Mouse (Mus musculus) neural tube, embryonic 14.5 days (tissue): ENCODE measurements around the gene Il33. TPM values are rescaled to one million over a fixed set of nuclear protein-coding genes. Genes with fewer than 3 reads are reported as not detected.

Source experiments
- ATAC-seq: fragments of 200-750 bp; cut with Nextera tagmentation; 2 replicates; pipeline ENCODE4 v1.8.0; 2017; ENCODE audit warnings: low read depth, mild to moderate bottlenecking, moderate TSS enrichment, moderate library complexity
- H3K27ac ChIP-seq: fragments of 300-500 bp; sonication (generic); 2 replicates; pipeline ENCODE4 v1.5.1; 2014; ENCODE audit warnings: low read depth, mild to moderate bottlenecking, control low read depth, low read length, moderate library complexity, mixed read lengths
- H3K27me3 ChIP-seq: fragments of 300-500 bp; sonication (generic); 2 replicates; pipeline ENCODE4 v1.6.1; 2014; ENCODE audit warnings: low read length; ENCODE audit not compliant: control insufficient read depth, insufficient read depth
- H3K36me3 ChIP-seq: fragments of 300-500 bp; sonication (generic); 2 replicates; pipeline ENCODE4 v1.6.1; 2014; ENCODE audit warnings: low read length, mixed read lengths; ENCODE audit not compliant: control insufficient read depth, insufficient read depth
- H3K4me1 ChIP-seq: fragments of 300-500 bp; sonication (generic); 2 replicates; pipeline ENCODE4 v1.6.1; 2014; ENCODE audit warnings: low read length; ENCODE audit not compliant: control insufficient read depth, insufficient read depth
- H3K4me2 ChIP-seq: fragments of 300-500 bp; sonication (generic); 2 replicates; pipeline ENCODE4 v1.6.1; 2014; ENCODE audit warnings: mild to moderate bottlenecking, low read depth, low read length, control low read depth
- H3K4me3 ChIP-seq: fragments of 300-500 bp; sonication (generic); 2 replicates; pipeline ENCODE4 v1.5.1; 2014; ENCODE audit warnings: low read depth, low read length, control low read depth, mixed read lengths
- H3K9ac ChIP-seq: fragments of 300-500 bp; sonication (generic); replicated peaks from 2 replicates; pipeline ENCODE4 v1.6.1; 2014; ENCODE audit warnings: low read depth, mild to moderate bottlenecking, control low read depth, low read length, mixed read lengths
- H3K9me3 ChIP-seq: fragments of 300-500 bp; sonication (generic); 2 replicates; pipeline ENCODE4 v1.6.1; 2016; ENCODE audit warnings: low read length; ENCODE audit not compliant: control insufficient read depth
- WGBS: fragments of 180-500 bp; shearing (Covaris S2); extraction: QIAGEN DNeasy Blood & Tissue Kit; methylation state at CpG from one replicate; pipeline ENCODE4 v1.1.7; 2014; 5-methylcytosine and 5-hydroxymethylcytosine counted together
- polyA plus RNA-seq: library from polyadenylated mRNA; unstranded; fragments of >200 nt; fragmentation: Nextera tagmentation; extraction: Ambion mirVana; gene quantifications from 2 replicates; pipeline ENCODE4 v1.2.1, GENCODE M21; 2014

Il33 gene
- polyA plus RNA-seq, 1 experiment from 2014 or later, result 0.74 TPM

DNA sequence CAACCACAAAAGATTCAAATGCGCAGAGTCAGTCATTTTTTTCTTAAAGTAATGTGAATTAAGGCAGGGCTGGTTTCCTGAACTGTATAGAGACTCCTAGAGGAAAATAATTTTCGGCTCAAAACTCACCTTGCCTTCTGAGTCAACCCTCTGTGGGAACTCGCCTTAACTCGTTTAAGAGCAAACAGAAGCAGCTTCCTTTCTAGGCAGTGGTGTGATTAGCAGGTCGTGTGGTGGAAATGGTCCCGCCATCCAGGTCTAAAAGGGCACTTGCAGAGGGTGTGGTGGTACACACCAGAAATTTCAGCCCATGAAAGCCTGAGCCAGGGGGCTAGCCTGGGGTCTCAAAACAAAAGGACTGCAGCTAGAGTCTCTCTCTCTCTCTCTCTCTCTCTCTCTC, 32.1 kb upstream of the Il33 start:
- ATAC-seq, result no peak
- Histone ChIP-seq H3K27ac (no peak overlapping the region), H3K4me3 (no peak overlapping the region), H3K27me3 (no peaks in the 10 kb centered on the region), H3K4me2 (no peak overlapping the region), H3K9me3 (no peaks in the 10 kb centered on the region), H3K9ac (no peak overlapping the region), H3K36me3 (no peaks in the 10 kb centered on the region), H3K4me1 (no peaks in the 10 kb centered on the region)
- WGBS, result 86% methylated on average over 6 of the region's 6 CpGs

DNA sequence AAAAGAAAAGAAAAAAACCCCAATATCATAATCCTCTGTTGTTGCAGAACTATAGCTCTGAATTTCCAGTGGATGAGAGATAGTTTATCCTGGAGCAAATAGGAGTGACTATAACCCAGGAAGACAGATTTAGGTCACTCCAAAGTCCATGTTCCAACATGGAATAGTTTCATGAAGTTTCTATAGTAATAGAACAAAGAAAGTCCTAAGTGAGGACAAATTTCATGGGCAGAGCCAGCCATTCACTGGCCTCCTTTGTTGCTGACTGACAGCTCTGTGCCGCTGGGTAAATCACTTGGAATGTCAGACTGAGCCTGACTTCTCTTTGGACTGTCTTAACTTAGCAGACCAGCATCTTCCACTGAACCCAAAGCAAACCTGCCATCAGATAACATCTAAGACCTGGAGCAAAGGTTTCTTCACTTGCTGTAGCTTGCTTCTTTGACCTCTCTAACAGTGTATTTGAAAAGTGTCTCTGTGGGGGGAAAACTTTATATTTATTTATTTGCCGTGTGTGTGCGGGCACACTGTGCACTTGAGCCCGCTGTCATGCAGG, 31.1 kb upstream of the Il33 start:
- no peaks in the 10 kb centered on the region for H3K9me3 ChIP-seq
- WGBS, result 81% methylated on average over 4 of the region's 4 CpGs
- no peak for ATAC-seq
- no peak overlapping the region for H3K27ac ChIP-seq
- H3K4me1 ChIP-seq, result no peaks in the 10 kb centered on the region
- H3K9ac ChIP-seq, result no peak overlapping the region
- H3K4me3 ChIP-seq, result no peak overlapping the region
- H3K36me3 ChIP-seq, result no peaks in the 10 kb centered on the region
- H3K4me2 ChIP-seq, result no peak overlapping the region
- no peaks in the 10 kb centered on the region for H3K27me3 ChIP-seq

DNA sequence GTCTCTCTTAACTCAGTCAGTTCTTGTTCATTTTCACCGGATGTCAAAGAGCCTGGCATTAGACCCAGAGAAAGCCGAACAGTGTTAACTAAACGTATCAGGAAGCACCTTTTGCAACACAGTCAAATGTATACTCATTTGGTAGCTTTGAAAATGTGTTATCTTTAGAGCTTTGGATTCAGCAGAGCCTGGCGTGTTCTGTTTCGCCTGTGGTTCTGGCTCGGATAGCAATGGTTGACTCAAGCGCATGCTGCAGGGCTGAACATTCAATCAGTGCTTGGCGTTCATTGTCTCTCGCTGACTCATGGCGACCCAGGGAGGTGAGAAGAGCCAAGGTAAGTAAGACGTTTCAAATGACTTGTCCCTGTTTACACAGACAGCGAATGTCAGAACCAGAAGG, 30.5 kb upstream of the Il33 start:
- no peak overlapping the region for H3K27ac ChIP-seq
- H3K27me3 ChIP-seq, result no peaks in the 10 kb centered on the region
- no peak overlapping the region for H3K4me2 ChIP-seq
- no peak overlapping the region for H3K4me3 ChIP-seq
- WGBS, result 89% methylated on average over 12 of the region's 12 CpGs
- no peaks in the 10 kb centered on the region for H3K9me3 ChIP-seq
- no peak for ATAC-seq
- H3K9ac ChIP-seq, result no peak overlapping the region
- no peaks in the 10 kb centered on the region for H3K36me3 ChIP-seq
- no peaks in the 10 kb centered on the region for H3K4me1 ChIP-seq

DNA sequence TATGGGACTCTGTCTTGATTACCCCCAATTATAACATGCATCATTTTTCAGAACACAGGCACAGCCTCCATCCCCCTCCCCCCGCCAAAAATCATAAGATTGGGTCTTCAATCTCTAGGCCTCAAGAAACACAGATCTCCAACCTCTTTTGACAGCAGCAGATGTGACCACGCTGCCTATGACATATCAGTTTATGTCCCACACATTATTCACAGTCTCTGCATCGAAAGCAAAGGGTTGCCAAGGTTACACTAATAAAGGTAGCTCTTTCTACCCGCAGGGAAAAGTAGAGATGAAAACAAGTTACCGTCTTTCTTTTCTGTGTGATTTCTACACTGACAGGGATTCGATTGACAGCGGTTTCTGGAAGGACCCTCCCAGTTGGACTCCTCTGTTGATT, 29.9 kb upstream of the Il33 start:
- Histone ChIP-seq H3K27me3 (no peaks in the 10 kb centered on the region), H3K4me2 (no peak overlapping the region), H3K9ac (no peak overlapping the region), H3K4me3 (no peak overlapping the region), H3K9me3 (no peaks in the 10 kb centered on the region), H3K4me1 (no peaks in the 10 kb centered on the region), H3K36me3 (no peaks in the 10 kb centered on the region), H3K27ac (no peak overlapping the region)
- no peak for ATAC-seq
- 67% methylated on average over 7 of the region's 7 CpGs for WGBS

DNA sequence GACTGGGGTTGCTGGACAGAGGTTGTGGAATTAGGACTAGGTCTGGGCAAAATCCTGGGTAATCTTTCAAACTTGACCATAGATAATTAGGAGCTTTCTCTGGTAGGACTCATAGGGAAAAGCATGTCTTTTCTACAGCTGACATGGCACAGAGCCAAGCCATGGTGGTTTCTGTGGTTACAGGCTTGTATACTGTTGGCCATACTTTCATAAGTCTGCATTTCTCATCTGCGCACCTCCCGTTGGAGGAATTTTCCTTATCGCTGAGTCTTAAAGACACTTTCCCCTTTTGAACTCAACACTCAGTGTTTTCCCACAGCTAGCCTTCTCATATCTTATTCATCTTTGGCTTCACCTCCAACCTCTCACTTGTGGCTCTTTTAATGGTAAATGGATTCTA, 24.6 kb upstream of the Il33 start:
- ATAC-seq, result no peak
- WGBS, result 96% methylated on average over 3 of the region's 3 CpGs
- no peaks in the 10 kb centered on the region for H3K4me1 ChIP-seq
- no peaks in the 10 kb centered on the region for H3K36me3 ChIP-seq
- H3K27me3 ChIP-seq, result no peaks in the 10 kb centered on the region
- no peaks in the 10 kb centered on the region for H3K9me3 ChIP-seq
- H3K4me3 ChIP-seq, result no peak overlapping the region
- no peak overlapping the region for H3K4me2 ChIP-seq
- H3K27ac ChIP-seq, result no peak overlapping the region
- H3K9ac ChIP-seq, result no peak overlapping the region

DNA sequence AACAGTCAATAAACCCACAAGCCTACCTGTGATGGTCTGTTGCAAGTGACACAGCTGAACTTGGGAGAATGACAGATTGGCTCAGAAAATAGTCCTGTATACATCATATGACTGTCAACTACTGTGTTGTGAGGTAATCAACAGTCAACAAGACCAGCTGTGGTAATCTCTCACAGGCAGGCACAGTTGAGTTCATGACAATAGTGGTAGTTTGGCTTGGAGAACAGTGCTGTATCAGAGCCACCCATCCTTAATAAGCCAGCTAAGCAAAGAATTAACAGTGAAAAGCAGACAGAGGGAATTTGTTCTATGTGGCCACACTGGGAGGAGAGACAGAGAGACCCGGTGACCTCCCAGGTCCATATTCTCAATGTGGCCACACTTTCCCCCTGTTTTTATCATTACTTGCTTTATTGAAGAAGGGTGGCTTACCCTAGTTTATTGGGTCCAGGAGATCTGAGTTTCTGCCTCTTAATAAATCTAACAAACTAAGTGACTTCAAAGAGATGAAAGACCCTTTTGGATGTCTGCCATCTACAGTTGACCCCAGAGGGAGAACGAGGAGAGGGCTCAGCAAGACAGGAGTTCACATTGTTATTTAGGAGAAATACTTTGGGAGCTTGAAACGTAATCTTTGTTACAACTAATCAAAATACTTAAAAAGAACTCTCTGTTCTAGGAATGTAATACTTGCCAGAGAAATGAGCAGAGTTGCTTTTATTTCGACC, 22.4 kb upstream of the Il33 start:
- Histone ChIP-seq H3K4me3 (no peak overlapping the region), H3K4me2 (no peak overlapping the region), H3K9ac (no peak overlapping the region), H3K27me3 (no peaks in the 10 kb centered on the region), H3K4me1 (no peaks in the 10 kb centered on the region), H3K36me3 (no peaks in the 10 kb centered on the region), H3K27ac (no peak overlapping the region), H3K9me3 (no peaks in the 10 kb centered on the region)
- ATAC-seq, result no peak
- WGBS, result 65% methylated on average over 4 of the region's 4 CpGs

DNA sequence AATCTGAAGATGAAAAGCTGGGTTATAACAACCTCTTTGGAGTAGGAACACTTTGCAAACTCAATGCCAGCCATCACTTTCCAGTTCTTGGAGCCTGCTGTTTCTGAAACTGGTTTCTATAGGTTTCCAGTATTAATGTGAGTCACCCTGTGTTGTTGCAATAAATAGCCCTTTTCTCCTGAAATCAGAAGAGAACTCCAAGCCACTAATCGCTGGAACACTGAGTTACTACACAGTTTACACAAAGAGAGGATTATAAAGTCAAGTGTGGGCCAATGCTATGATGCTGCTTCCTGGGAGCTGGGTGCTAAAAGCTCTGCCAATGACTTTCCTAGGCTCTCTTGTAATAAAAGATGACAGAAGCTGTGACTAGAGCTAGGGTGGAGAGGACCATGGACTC, 19.0 kb upstream of the Il33 start:
- no peaks in the 10 kb centered on the region for H3K27me3 ChIP-seq
- H3K4me1 ChIP-seq, result no peaks in the 10 kb centered on the region
- ATAC-seq, result no peak
- no peak overlapping the region for H3K9ac ChIP-seq
- H3K4me3 ChIP-seq, result no peak overlapping the region
- H3K4me2 ChIP-seq, result no peak overlapping the region
- 80% methylated on average over 1 of the region's 1 CpGs for WGBS
- H3K36me3 ChIP-seq, result no peaks in the 10 kb centered on the region
- no peaks in the 10 kb centered on the region for H3K9me3 ChIP-seq
- no peak overlapping the region for H3K27ac ChIP-seq

DNA sequence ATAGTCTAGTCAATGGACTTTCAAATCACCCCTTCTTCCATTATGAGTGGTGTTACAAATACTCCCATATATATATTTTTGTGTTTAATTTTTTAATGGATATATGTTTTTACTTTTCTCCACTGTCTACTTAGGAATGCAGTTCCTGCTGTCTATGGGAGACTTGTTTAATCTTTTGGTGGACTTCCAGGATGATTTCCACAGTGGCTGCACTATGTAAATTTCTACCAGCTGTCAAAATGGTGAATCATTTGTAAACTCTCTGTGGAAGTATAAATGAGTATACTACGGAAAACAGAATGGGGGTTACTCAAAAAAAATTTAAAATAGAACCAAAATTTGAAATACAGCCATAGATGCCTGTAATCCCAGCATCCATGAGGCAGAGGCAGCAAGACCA, 15.7 kb upstream of the Il33 start:
- ATAC-seq, result no peak
- WGBS, result 73% methylated on average over 1 of the region's 1 CpGs
- no peaks in the 10 kb centered on the region for H3K4me1 ChIP-seq

DNA sequence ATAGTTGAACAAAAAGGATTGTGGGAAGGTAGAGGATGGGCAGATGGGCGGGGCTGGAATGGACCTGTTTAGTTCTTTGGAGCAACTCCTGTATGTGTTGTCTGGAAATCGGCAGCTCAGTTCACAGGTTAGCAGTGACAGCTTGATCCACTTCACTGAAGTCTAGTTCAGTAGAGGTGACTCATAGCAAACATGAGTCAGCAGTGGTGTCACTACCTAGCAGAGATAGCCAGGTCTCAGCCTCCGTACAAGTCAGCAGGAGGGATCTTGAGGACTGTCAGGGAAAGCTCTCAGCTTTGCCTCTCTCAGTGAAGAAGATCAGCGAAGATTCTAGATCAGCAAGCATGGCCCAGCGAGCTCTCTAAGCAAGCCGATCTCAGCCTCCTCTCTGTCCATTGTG, 13.0 kb upstream of the Il33 start:
- ATAC-seq, result no peak
- no peak overlapping the region for H3K27ac ChIP-seq
- H3K36me3 ChIP-seq, result no peaks in the 10 kb centered on the region
- no peaks in the 10 kb centered on the region for H3K4me1 ChIP-seq
- H3K4me3 ChIP-seq, result no peak overlapping the region
- no peak overlapping the region for H3K9ac ChIP-seq
- H3K4me2 ChIP-seq, result no peak overlapping the region
- H3K27me3 ChIP-seq, result no peaks in the 10 kb centered on the region
- 93% methylated on average over 6 of the region's 6 CpGs for WGBS
- H3K9me3 ChIP-seq, result no peaks in the 10 kb centered on the region

More for the DNA sequence above, 15.7 kb upstream of the Il33 start:
- H3K27me3 ChIP-seq, result no peaks in the 10 kb centered on the region
- H3K36me3 ChIP-seq, result no peaks in the 10 kb centered on the region
- no peak overlapping the region for H3K4me2 ChIP-seq
- no peak overlapping the region for H3K4me3 ChIP-seq
- H3K27ac ChIP-seq, result no peak overlapping the region
- no peak overlapping the region for H3K9ac ChIP-seq
- no peaks in the 10 kb centered on the region for H3K9me3 ChIP-seq
